Mouse (Mus musculus) embryo, embryonic 10 days (tissue): ENCODE results near the gene Notum.
"Not testable (repeated sequence)": the region's sequence is repeated elsewhere in the genome, so short reads cannot be mapped to it uniquely, and the experiment has no call there.

ENCODE experiments used
- DNase-seq: peaks from one replicate; pipeline ENCODE4 v3.0.0-alpha.2; 2015; ENCODE audit warnings: low spot score

The Notum gene

DNA sequence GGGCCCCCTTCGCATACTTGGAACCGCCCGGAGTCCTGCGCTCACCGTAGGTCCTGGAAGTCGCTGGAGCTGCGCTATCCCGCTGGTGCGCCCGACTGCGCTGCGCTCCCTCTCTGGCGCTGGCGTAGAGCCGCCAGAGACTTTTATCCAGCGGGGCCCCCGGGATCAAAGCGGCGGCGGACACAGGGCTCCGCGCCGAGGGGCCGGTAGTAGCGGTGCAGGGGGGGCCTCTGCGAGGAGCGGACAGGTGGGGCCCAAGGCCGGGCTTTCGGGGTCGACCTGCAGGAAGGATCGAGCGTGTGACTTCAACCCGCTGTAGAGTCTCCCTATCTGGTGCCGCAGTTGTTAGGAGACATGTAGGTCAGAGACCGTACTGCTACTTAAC is at the start of gene Notum:
TSS of gene Notum (minus strand) at position 100 of the 385 bp plus-strand sequence.
- DNase-seq: no peak

- DNase-seq: peak; percentile 53
Measured at GRCm38 (mm10) chr11:120710672-120711071, 49.7 kb upstream of the Notum start.

GRCm38 (mm10) chr11:120709551-120709950 is 48.6 kb upstream of the Notum start:
- no peak for DNase-seq

DNA sequence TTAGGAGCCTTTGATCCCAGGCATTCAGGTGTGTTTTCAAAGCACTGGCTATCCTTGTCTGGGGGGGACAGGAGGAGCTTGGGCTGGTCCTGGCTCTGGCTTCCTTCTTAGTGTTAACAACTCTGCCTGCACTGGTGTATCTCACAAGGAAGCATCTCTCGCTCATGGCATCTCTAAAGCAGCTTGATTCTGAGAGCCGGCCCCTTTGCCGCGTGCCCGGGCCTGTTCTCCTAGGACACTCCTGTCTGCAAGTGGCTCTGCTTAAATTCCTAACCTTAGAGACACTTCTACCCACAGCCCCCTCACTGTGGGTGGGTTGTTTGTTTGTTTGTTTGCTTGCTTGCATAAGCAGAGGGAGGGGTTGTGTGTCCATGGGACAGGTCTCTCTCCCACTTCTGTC is 47.0 kb upstream of the Notum start:
- DNase-seq: no peak

DNA sequence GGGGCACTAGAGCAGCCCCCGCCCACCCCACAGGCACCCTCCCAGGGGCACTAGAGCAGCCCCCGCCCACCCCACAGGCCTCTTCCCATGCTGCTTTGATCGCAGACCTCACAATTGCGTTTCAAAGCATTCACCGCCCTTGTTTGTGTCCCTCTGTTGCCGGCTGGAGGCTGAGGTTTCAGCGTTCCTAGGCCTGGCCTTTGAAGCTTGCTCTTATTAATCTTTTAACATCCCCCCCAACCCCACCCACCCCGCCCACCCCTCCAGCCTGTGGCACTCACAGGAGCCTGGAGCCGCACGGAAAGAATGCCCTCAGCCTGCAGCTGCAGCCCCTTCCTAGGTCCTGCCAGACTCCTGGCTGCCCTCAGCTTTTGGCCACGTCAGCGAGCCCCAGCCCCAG is 46.2 kb upstream of the Notum start:
- peak; percentile 73 for DNase-seq

GRCm38 (mm10) chr11:120706120-120706519 is 45.1 kb upstream of the Notum start:
- no peak for DNase-seq

GRCm38 (mm10) chr11:120704486-120705325 is 43.7 kb upstream of the Notum start:
- peak; percentile 66 for DNase-seq

GRCm38 (mm10) chr11:120703696-120704454 is 42.9 kb upstream of the Notum start:
- DNase-seq: no peak

GRCm38 (mm10) chr11:120697741-120698140 is 36.8 kb upstream of the Notum start:
- peak; percentile 43 for DNase-seq

GRCm38 (mm10) chr11:120696568-120696967 is 35.6 kb upstream of the Notum start:
- DNase-seq: no peak

DNA sequence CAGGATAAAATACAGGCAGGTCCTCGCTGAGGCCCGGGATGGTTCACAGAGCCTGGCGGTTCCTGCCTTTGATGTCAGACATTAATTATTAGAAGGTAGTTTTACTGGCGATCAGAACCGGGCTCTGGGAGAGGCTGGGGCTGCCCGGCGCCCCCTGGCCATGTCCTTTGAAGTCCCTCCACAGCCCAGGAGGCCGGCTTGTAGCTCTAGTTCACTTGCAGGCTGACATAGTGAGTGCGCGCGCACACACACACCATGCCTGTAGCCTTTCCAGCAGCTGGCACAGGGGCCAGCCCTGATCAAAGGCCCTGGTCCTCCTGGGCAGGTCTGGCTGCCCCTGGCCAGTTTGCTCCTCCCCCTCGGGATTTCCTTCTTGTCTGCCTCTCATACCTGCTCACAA is 34.7 kb upstream of the Notum start:
- DNase-seq: peak; percentile 76

- DNase-seq: peak; percentile 72
Measured at GRCm38 (mm10) chr11:120695184-120695583, 34.2 kb upstream of the Notum start.

- no peak for DNase-seq
Measured at GRCm38 (mm10) chr11:120693461-120693860, 32.5 kb upstream of the Notum start.

- DNase-seq: no peak
Measured at GRCm38 (mm10) chr11:120692471-120693011, 31.6 kb upstream of the Notum start.

- no peak for DNase-seq
Measured at GRCm38 (mm10) chr11:120689365-120689764, 28.4 kb upstream of the Notum start.

DNA sequence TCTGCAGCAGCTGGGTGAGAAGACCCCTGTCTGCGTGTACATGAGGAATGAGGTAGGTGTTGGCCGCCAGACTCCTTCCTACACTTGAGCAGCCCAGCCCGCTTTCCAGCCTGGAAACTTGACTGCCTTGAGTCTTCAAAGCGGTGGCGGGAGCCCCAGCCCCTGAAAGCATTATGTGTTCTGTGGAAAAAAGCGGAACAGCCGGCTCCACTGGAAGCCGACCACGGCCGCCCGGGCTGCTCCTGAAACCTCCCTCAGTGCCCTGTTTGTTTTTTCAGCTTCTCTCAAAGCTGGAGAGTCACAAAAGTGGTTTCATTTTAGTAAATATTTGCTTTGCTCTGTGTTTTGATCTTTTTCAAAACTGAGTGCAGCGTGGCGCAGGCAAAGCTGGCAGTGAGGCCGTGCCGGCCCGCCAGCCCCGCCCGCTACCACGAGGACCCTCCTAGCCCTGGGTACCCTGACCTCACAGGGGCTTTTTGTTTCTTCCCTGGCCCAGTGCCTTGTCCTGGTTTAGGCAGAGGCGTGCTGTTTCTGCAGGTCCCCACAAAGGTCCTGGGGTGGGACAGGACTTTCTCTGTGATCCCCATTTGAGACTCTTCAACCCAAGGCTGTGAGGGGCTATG is 25.8 kb upstream of the Notum start:
- DNase-seq: no peak

GRCm38 (mm10) chr11:120684660-120685059 is 23.7 kb upstream of the Notum start:
- DNase-seq: no peak

- no peak for DNase-seq
Measured at GRCm38 (mm10) chr11:120684086-120684485, 23.1 kb upstream of the Notum start.

- DNase-seq: no peak
Measured at GRCm38 (mm10) chr11:120683536-120683935, 22.6 kb upstream of the Notum start.

DNA sequence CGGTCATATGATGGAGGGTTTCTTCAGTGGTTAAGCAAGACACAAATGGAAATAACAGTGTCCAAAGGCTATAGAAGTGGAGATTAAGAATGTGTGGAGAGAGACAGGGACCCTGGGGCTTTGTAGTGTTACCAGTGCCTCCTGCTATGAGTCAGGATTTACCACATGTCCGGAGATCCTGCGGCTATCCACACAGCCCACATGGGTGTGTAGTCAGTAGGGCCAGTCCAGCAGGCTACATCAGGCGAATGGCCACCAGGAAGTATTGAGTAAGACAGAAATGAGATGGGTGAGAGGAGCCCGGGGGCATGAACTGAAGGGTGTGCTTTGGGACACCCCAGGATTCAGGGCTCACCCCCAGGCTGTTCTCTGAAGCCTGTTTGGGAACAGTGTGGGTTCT is 21.7 kb upstream of the Notum start:
- DNase-seq: no peak

DNA sequence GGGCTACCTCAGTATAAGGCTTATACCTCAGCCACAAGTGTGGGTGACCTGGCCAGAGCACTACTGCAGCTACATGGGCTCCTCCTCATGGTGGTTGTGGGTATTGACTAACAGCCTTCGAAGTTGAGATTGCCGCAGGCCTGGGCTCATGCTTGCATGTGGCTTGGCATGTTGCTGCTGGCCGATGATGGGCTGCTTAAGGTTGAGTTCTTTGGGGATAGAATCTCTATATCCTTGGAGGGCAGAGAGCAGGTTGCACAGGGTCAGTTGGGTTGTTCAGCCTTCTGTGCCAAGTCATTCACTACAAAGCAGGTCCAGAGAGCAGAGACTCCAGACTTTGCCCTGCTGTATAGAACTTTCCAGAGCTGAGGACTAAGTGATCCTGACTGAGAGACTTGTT is 18.9 kb upstream of the Notum start:
- peak; percentile 31 for DNase-seq

DNA sequence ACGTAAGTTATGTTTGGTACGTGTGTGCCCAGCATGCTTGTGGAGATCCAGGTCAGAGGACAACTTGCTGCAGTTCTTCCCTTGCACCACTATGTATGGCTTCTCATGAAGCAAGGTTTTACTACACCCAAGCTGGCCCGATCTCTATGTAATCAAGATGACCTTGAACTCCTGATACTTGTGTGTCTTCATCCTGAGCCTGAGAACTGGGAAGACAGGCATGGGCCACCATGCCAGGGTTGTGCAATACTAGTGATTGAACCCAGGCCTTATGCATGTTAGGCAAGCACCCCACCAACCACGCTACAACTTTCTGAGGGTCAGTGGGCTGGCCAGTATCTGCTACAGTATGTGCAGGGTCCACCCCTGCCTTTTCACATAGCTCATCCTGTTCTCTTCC is 16.0 kb upstream of the Notum start:
- no peak for DNase-seq

- DNase-seq: not testable (repeated sequence)
Measured at GRCm38 (mm10) chr11:120675875-120676274, 14.9 kb upstream of the Notum start.
